Mouse (Mus musculus): ENCODE results near the gene Clnk.

Clnk gene

DNA sequence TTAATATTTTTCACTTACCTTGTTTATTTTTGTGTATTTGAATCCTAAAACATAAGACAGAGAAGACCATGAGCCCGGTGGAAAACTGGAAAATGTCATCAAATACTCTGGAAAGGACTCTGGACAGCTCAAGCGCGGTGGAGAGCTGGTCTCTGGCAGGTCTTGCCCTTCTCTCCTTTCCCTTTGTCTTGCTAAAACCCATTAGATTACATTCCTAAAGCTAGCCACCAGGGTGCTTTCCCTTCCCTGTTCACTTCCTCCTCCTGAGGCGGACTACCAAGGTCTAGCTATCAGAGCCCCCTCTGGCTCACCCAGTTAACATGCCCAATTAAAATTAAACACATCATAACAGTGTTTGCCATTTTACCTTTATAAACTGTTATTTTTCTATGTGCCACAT lies 123.9 kb downstream of the Clnk start:
- DNase-seq (ENCODE audit: low spot score in 2 of 2): no peak

DNA sequence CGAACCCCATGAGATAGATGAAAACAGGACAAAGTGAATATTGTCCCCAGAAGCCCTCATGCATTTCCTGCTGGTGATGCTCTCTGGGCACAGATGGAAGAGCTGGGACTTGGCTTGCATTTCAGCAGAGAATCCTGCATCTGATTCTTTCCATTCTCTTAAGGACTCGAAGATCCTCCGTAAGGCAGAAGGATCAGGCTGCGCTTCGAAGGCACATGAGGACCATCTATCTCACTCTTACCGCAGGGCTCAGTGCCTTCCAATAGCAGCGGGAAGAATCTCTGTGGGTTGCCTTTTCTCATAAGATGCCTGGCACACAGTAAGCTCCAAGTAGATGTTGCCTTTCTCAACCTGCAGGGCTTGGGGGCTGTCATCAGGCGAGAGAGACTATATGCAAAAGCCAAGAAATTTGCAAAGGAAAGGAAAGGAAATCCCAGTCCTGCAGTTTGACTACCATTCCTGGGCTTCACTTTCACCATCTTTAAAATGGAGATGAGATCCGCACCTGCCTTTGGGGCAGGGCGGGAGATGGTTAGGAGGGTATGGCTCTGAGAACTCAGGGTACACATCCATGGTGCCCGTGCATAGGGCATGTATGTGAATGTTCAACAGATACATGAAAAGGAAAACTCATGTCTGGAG lies 167.6 kb downstream of the Clnk start:
- no peak for DNase-seq (ENCODE audit: low spot score in 2 of 2)

DNA sequence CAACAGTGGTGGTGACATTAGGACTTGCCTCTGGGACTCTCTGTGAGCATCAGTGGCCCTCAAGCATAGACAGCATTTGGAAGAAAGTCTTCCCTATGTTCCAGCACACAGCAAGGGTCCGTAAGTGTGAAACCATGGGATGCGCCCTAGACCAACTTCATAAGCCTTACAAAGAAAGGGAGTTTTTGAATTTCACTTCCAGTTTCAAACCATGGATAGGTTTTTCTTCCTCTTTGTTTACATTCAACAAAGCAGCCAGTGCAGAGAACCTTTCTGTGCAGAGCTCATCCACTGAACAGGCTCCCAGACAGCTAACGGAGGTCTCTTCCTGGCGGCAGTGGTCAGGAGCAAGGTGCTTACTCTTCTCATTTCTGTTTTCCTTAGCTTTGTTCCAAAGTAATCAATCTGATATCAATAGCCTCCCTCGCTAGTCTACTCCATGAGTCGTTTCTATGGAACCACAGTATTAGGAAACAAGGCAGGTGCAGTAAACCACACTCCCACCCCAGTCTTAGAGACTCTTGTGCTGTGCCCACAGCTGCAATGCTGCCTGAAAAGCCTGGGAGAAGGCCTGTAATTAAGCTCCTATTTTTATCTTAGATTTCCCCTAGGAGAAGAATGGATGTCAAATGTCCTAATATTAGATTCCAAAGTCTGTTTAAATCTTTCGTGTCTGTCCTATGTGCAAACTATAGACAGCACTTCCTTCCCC lies 169.1 kb downstream of the Clnk start:
- DNase-seq (ENCODE audit: low spot score in 2 of 2): no peak

DNA sequence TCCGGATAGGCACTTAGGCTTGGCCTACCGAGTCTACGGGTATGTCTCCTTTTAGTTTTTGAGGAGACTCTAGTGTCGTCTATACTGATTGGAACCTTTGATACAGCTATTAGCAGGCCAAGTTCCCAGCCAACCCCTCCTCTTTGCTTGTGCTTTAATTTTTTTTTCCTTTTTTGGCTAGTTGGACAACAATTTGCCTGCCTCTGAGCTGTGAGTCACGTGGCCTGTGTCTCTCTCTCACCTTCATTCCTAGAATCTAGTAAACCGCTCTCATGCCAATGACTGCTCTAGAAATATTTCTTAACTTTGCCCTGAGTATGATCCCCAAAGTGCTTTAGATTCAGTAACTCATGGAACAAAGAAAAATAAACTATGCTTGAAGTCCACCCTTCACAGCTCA lies 173.7 kb downstream of the Clnk start:
- no peak for DNase-seq (ENCODE audit: low spot score in 2 of 2)

DNA sequence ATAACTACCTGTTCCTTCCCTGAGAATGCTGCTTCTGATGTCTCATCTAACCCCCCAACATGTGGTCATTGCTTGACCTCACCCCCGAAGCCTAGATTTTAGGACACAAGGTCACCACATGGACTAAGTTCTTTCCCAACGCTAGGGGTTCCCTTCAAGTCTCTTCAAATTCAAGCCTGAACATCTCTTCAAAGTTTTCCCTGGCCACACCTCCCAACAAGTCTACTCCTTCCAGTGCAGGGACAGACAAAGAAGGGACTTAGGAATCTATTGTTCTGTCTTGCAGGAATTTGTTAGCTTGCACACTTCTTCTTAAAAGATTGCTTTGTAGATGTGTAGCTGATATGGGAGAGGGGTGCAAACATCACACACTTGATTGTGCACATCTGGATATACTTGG lies 174.5 kb downstream of the Clnk start:
- DNase-seq (ENCODE audit: low spot score in 2 of 2): no peak

DNA sequence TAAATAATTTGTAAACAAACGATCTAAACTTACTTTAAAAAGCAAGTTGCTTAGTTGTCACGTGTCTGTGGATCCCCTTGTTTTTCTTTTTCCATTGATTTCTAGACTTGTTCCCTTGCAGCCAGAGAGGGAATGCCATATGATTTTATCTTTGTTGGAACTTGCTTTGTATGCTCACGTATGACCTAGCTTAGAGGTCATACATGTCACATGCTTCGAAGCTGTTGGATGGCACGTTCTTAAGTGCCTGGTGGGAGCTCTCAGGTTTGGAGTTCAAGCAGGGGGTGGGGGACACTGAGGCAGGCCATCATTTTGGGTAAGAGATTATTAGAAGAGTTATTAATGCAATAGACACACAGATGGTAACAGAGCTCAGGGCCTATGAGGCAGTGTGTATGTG lies 178.1 kb downstream of the Clnk start:
- no peak for DNase-seq (ENCODE audit: low spot score in 2 of 2)

DNA sequence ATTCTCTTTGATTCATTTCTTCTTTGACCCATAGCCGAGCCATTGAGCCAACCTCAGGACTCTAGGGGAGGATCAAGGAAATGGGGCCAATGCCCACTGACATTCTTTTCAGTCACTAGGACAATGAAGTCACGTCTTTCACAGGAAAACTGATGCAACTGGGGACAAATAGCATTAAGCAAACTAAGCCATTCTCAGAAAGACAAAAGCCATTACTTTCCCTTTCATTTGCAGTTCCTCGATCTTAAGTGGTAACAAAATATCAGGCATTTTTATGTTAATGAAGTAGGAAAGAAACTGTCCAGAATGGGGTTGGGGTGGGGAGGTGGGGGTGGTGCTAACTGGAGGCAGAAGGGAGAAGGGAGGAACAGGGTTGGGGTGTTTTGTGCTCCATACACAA lies 178.6 kb downstream of the Clnk start:
- no peak for DNase-seq (ENCODE audit: low spot score in 2 of 2)

DNA sequence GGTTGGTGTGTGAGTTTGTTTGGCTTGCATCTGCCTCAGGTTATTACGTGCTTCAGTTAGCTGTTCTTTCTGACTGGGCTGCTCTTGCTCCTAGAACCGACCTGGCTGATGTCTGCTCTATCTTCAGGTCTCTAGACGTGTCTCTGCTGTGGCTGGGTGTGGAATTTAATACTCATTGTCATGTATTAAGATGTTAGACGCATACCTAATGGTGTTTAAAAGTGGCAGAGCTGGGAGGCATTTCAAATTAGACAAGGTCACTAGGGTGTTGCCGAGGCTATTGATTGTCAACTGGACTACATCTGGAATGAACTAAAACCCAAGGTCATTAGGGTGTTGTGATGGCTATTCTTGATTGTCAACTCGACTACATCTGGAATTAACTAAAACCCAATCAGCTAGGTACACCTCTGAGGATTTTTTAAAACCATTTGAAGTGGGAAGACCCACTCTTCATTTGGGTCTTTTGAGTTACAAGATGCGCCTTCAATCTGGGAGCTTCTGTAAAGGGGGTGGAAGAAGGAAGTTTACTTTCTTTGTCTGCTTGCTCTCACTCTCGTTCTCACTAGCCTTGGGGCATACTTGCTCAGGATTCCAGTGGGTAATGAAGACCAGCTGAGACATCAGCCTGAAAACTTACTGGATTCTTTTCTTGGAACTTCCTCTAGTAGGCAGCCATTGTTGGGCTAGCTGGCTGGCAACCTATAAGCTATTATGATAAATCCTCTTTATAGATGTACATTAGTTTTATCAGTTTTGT lies 179.8 kb downstream of the Clnk start:
- DNase-seq (ENCODE audit: low spot score in 2 of 2): no peak

DNA sequence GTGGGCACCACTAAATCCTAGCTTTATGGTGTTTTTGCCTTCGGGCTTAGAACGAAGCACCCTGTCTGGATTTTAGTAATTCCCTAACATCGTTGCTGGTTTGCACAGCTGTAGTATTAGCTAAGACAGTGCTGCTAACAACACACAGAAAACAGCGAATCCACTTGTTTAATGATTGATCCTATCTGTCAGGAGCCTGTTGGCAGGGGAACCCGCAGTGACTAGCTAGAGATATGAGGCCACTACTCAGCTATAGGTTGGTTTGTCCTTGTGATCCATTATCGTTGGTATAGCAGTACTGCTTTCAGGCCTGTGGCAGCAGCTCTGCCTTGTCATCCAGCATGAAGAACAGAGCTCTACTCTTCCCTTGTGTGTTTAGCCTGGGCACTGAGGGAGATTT lies 183.8 kb downstream of the Clnk start:
- DNase-seq (ENCODE audit: low spot score in 2 of 2): no peak

DNA sequence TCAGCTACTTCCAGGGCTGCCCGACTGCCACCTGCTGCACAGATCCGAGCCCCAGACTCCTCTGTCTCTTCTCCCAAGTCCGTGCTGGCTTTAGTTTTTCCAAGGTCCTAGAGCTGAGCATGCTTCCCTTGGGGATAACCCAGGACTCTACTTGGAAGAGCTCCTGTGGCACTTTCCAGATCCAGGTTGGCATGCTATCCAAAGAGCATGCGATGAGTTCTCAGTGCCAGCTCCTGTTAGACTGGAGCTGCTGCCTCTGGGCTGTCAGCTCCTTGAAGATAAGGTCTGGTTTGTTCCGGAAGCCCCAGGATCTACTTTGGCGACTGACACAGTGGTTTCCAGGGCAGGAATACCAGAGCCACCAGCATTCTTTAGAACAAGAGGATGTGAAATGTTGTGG lies 187.4 kb downstream of the Clnk start:
- no peak for DNase-seq (ENCODE audit: low spot score in 2 of 2)

DNA sequence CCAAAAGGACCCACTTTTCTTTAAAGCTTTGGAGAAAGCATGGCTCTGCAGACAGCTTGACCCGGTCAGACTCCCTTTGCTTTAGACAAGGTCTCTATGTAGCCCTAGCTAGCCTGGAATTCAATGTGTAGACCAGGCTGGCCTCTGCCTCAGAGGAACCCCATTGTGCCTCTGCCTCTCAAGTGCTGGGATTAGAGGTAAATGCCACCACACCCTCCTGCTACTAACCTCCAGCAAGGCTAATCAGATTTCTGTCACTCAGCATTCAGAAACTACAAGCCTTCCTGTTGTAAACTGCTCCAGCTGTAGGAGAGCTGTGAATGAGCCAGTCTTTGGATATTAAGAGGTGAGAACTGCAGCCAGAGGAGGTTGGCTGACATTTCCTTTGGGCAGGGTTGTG lies 188.9 kb downstream of the Clnk start:
- DNase-seq (ENCODE audit: low spot score in 2 of 2): no peak

DNA sequence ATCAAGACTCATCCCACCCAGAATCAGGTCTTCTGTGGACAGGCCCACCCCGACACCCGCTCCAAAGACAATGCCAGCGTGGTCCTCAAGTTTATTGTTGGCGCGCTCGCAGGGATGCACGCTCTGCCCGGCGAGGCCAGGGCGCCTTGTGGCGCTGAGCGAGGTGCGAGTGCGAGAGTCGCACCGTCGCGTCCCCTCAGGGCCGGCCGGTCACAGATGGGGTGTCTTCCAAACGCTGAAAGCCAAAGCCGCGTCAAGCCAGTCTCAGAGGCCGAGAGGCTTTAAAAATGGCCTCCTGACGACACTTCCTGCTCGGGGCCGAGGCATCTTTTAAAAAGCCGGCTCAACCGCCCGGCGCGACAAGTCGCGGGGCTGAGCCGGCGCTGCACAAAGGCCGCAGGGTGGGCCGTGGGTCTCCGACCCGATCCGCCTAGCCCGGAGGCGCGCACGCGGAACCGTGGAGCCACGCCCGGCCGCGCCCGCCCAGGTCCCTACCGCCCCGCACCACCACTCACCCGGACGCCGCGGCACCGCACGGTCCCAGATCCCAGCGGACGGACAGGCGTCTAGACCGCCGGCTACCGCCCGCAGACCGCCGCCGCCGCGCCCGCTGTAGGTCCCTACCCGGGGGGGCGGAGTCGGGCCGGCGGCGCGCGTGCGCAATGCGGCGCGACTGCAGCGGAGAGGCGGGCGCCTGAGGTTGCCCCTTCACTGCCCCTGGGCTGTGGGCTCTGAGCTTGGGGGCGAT lies 192.3 kb downstream of the Clnk start, which contains the start of gene Zfp518b:
Zfp518b (minus strand) TSS at position 663 of the 748 bp plus-strand sequence.
- peak; percentile 57 to 81 for DNase-seq (ENCODE audit: low spot score in 2 of 2)

DNA sequence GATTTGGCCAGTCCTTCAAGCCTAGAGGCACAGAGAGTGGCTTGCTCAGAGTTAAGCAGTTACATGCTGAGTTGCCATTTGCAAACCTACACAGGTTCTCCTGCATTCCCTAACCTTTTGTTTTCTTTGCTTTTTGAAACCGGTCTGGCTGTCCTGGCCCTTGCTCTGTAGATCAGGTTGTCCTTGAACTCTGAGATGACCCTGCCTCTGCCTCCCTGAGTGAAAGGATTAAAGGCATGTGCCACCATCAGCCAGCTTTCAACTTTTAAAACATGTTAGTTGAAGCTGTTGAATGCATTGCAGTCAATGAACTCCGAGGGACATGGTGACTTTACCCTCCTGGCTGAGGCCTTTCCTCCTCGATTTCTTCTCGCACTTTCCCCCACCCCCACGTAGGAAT lies 217.8 kb downstream of the Clnk start:
- no peak for DNase-seq (ENCODE audit: low spot score in 2 of 2)

Measured in frontal cortex, postnatal 10 days (tissue).